Mouse (Mus musculus) heart, adult 9 months (tissue): Measurements from ENCODE around the gene Grap2.

Source experiments
- DNase-seq, 2 experiments: peaks; one replicate each; pipeline ENCODE4 v3.0.0; 2022; ENCODE audit warnings: low spot score in 2 of 2

The Grap2 gene

DNA sequence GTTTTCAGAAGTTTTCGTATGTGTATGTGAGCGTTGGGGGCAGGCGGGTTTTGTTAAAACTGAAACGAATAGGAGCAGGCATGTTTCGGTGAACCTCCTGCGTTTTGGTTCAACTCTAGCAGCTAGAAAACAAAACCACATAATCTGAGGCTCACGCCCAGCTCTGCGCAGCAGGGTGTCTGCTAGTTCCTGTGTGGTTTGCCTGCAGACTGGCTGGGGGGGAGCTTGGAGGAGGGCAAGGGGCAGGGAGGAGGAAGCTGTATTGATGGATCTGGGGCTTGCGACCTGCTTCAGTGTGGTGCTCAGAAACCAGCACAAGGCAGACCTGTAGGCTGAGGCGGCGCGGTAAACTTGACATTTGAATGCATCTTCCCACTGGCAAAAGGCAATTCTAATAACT, at the start of gene Grap2:
TSS of gene Grap2 (plus strand) at position 304 of the 400 bp plus-strand sequence.
- DNase-seq = peak in 1 of 2 experiments; percentile 21

DNA sequence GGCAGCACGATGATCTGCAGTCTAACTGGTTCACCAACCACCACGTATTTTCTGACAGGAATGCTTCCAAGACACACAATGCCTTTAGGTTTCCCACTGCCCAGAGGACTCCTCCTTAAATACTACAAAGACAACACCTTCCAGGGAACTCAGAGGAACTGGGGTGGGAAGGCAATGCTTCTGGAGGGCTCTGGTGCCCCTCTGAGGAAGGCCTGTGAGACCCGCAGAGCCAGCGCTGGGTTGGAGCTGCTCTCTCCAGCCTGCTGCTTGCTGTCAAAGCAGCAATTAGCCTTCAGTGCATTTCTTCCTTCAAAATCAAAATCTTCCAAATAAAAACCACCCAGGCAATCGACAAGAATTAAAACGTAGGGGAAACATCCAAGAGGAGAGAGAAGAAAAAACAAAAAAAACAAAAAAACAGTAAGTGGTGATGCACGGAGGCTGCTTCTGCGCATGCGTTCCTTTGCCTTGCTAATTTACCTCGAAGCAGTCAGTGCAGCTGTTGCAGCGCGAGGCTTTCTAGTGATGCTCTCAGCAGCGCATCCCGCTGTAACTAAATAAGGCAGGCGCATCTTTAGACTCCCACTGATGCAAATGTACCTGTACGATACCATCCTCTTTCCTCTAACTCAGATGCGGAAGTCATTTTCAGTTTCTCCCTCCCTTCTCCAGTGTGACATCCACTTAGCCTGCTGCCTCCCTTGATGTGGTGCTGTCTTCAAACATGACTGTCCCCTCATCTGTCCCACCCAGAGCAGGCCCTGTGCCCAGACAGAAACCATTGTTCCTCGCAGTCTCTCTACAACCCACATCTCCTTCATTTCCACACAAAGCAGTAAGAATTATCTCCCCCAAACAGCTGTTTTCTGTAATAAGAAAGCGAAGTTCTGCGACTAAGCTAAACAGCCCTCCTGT, 42.2 kb upstream of the Grap2 start:
- no peak for DNase-seq

DNA sequence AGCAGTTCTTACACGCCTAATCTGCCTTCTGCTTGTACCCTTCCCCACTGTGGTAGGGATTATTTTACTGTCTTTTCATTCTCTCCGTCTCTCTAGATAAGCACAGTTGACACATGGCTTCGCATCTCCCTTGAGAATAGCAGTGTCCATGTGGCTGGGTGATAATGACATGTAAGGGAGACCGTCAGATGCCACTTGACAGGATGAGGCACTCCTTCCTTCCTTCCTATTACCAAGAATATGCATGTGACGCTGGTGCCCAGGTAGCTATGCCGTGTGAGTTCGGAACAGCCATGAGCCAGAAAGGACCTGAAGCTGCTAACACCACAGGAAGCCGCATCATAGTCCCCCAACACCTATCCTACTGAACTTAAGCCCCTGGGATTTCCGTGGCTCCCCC, 41.4 kb upstream of the Grap2 start:
- no peak for DNase-seq

DNA sequence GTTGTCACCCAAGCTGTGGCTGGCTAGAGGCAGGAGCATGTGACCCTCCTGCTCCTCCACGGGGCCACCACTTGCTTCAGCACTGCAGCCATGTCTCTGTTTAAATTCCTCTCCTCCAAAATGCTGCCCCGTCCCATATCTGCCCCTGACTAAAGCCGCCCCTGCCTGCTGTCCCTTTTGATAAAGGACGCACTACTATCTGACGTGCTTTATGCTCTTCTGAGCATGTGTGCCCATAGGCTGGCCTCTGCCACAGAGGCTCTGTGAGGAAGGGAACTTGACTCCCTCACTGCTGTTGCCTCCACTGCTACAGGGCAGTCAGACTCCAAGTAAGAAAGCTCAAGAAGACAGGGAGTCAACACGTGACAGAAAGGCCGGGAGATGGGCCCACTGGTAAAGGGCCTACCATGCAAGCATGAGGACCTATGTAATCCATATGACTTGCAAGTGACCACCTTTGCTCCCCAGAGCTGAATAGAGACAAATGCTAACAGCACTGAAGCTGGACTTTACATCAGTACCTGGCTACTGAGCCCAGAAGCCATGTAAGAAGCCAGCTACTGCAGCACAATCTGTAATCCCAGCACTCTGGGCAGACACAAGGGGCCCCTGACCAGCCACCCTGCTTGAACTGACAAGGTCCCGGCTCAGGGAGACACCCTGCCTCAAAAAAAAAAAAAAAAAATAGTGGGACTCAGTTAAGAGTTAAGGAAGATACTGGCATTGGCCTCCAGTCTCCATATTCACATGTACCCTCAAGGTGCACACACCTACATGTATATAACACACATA, 39.9 kb upstream of the Grap2 start:
- DNase-seq = no peak

DNA sequence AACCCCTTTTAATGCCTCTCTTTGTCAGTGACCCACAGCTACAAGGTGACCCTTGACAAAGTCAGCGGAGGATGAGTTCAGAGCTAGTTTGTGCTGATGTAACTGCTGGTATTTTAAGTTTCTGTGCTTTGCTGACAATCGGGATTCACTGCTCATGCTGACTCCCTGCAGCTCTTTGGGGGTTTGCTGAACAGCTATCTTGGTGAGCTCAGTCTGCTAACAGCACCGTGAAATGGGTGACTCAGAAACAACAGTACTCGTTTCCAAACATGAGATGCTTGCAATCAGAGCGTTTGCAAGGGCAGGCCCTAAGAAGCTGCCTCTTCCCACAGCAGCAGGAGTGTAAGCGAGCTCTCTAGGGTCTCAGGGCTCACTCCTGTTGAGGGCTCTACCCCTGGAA, 39.1 kb upstream of the Grap2 start:
- DNase-seq = no peak

DNA sequence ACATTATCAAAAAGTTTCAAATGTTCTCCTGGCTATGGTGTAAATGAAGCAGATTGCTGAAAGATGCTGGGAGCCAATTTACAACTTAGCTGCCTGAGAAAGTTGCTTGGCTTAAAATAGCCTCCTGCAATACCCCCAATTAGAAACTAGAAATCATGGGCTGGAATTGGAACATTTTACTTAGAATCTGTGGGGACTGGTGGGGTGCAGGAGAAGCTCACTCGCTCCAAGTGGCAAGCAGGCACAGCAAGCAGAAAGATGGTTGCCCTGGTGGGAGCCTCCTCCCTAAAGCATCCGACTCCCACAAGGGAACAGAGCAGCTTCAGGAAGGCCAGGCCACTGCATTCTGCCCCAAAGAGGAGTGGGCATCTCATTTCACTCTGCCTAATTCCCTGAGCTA, 36.3 kb upstream of the Grap2 start:
- DNase-seq = no peak

DNA sequence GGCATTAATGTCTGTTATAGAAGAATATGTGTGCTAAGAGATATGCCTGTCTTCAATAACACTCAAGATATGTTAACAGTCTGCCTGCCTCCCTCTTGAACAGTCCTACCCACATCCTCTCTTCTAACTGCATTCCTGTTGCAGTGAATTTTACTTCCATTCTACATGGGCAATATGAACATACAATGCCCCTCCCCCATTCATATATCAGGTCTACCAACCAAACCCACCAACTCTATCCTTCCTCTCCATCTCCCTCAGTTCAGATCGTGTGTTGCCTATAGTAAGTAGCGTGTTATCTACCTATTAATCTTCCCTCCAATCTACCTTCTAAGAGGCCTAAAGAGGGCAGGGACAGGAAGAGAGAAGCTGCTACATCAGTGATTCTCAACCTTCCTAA, 34.3 kb upstream of the Grap2 start:
- no peak for DNase-seq

DNA sequence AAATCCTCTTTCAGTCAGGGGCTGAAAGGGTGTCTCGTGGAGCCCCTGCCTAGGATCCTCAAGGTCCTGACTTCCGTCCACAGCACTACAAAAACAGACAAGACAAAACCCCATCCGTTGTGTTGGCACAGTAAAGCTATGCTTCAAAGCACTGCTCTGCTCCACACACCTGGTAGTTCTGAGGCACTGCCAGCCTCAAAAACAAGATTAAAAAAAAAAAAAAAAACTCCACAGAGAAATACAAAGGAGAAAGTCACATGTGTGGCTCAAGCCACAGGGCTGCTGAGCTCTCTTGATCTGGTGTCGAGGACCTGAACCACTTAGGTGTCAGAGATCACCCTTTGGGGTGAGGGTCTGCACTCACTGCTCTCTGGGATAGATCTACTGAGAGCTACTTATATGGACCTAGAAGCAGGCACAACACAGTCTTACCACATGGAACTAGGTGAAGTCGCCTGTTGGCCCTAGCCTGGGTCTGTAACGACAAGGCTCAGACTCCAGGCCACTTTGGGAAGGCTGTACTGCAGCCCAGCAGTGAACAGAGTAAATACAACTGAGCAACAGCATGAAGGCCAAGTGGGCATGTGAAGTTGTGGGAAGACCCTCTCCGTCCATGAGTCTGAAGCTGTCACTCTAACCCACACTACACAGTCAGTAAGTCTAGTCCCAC, 33.6 kb upstream of the Grap2 start:
- no peak for DNase-seq

DNA sequence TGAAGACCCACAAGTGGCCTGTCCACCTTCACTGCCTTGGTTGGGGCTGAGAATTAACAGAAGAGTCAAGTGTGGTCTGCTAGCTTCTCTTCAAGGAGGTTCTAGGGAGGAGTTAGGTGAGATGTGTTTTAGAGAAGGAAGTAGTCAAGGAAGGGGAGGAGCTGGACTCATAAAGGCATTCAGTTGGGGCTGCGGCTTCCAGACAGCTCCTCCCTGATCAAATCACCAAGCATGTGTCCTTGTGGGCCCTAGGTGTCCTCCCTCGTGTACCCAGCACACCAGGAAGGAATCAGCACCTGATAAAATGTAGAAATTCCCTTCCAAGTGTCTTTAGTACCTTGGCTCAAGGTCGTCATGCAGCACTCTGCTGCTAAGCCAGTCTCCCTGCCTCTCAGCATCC, 28.3 kb upstream of the Grap2 start:
- no peak for DNase-seq

DNA sequence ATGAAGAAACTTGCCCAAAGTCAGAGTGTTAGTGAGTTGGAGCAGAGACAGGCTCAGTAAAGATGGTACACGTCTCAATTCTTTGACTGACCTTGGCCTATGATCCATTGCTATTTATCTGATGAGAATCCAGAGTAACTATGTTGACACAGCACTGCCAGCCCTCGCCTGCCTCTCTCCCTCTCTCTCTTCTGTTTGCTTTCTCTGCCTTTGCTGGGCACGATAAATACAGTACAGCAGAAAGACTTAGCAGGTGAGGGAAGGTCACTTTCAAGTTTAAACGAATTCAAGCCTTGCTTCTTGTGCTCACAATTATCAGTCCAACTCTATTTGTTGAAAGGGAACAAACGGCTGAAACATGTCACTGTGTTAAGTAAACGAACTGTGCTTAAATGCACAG, 27.0 kb upstream of the Grap2 start:
- DNase-seq = no peak

DNA sequence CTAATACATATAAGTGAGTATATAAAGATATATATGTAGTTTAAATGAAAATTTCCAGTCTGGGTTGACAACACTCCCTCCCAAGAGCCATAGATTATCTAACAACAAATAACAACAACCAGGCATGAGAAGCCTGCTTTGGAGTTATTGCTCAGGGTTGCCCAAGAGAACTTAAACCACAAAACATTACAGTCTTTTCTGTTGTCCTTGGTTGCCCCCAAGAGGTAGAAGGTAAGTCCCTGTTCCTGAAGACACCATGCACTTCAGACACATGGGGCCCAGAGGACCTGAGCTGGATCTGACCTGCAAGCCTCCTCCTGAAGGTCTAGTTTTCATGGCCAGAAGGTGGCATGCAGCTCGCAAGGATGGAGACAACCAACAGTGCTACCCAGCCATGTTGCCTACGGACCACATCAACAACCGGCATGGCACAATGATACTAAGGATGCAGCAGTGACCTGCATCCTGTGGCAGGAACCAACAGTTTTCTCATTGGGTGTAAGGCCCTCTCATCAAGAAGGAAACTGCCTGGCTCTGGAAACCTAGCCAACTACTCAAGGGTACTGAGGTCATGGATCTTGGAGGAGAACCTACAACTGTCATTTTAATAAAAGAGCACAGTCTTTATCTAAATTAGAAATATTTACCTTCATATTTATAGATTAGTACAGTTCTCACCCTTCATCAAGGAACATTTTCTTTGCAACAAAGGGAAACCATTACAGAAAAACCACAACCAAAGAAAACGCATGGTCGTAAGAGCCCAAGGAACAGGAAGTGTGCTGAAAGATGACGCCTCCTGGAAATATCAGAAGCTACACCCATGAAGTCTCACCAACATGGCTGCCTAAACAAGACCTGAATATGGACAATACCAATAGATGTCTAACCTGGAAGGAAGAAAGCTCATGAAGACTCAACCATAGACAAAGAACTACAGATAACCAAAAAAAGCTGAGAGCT, 17.3 kb upstream of the Grap2 start:
- DNase-seq = no peak

DNA sequence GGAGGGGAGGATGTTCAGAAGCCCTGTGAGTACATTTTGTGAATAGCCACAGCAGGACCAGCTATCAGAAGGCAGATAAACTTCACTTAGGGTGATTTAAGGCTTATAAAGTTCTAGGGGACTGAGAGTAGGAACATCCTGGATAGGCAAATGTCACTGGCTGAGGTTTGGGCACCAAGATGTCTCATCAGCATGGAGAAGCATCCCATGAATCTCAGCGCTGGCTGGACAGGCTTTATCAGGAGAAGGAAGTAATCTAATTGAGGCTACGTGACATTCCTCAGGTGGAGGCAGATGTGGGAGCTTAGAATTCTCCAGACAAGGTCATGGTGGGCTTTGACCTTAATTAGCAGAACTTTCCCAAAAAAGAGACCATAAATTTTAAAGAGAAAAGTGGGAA, 16.4 kb upstream of the Grap2 start:
- DNase-seq = no peak

DNA sequence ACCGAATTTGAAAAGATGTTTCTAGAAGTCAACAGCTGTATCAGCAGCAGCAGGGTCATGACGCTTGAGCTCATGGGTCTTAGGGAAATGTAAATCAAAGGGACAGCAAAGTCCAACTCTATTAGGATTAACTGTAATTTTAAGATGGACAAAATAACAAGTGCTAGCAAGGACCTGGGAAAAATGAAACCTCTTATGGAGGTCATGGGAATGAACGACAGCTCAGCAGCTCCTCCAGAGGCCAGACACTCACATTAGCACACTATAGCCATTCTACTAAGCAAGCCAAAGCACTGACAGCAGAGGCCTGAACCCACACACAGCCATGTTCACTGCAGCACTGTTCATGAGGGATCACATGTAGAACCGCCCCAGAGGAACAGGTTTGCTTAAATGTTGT, 14.6 kb upstream of the Grap2 start:
- DNase-seq = no peak

DNA sequence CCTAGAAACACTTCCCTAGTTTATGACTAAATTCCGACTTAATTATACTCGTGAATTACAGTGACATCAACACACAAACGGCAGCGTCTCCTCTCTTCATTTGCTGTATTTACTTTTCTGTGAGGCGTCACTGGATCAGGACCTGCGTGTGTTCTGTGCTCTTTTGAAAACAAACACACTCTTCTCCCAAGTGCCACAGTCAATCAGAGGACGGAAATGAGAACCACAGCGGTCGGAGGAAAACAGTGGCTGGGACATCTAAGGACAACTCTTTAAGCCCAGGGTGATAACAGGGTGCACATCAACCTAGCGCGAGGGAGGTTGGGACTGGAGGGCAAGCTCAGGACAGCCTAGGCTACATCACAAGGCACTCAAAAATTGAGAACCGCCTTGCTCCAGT, 12.9 kb upstream of the Grap2 start:
- no peak for DNase-seq

DNA sequence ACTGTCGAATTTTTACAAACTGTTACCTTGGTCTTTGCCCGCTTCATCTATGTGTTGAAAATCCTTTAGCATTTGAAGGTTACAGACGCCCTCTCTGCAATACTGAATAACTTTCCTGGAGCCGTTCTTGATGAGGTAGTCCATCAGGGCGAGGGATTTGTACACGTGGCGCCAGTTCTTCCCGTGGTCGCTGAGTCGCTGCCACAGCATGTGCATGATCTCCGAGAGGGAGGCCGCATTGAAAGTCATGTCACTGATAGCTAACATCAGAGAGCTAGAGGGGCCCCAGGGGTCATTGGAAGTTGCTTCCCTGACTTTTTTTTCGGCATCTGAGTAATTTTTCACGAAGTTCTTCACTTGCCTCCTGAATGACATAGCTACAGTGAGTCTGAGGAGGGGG, 12.4 kb upstream of the Grap2 start:
- no peak for DNase-seq

DNA sequence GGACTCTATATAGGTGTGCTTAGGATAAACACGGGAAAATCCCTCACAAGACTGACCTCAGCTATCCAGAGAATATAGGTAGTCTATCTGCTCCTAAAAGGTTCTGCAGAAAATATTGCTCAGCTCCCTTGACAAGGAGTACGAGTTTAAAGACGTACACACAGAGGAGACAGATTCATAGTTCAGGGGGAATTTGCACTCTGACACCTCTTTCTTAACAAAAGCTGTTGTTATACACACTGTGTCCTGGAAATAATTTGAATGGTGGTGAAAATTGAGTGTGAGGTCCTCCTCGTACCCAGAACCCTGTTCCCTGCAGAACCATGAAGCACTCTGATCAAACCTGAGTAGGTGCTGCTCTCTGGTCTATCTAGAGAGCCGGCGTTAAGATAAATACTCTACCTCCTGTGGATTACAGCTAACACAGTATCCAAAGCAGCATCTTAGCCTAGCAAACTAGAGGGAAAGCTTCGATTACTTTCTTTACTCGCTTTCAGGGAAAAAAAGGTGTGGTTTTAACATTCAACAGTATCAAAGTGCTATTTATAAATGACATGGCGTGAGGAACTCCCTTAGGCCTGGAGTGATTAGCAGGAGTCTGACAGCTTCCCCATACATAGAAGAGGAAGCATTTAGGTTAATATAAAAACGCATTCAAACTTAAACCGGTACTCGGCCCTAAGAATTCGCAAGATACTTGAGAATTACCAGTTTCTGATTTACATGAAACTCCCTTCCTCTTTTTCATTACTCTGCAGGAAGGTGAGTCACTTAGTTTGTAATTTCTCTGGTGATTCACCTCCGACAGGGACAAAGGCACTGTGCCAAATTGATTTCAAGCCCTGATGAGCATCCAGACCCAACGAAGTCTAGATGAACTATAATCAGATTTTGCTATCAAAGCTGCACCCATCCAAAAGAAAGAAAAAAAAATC, 11.5 kb upstream of the Grap2 start:
- no peak for DNase-seq

DNA sequence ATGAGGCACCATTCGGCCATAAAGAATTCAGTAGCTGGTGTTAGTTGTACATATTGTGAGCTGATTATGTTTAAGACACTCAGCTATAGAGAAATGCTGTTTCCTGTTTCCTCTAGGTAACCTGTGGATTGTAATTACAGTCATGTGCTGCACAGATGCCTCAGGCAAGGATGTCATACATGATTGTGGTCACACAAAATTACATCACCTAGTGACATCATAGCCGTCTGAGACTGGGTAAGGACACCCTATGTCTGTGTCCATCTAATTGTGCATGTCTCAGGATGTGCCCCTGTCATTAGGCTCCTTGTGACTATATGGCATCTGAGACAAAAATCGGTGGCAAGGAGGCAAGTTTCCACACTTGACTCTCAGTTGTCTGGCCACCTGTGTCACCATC, 9.9 kb upstream of the Grap2 start:
- DNase-seq = no peak

DNA sequence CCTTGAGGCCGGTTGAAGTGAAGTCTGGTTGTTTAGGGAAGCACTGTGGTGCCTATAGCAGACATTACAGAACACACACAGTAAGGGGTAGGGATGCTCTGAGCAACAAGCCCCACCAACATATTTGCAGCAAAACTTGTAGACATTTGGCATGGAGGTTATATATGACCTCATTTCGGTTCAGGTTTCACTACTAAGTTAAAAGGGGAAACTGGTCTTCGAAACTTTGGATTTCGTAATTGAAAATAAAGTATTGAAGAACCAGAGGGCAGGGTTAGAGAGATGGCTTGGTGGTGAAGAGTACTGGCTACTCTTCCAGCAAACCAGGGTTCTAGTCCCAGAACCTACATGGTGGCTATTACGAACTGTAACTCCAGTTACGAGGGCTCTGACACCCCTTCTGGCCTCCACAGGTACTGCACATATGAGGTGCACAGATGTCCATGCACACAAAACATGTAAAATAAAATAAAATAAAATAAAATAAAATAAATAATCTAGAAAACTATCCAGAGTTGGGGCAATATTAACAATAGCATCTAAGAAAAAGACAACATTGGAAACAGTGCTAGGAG, 8.7 kb upstream of the Grap2 start:
- no peak for DNase-seq

DNA sequence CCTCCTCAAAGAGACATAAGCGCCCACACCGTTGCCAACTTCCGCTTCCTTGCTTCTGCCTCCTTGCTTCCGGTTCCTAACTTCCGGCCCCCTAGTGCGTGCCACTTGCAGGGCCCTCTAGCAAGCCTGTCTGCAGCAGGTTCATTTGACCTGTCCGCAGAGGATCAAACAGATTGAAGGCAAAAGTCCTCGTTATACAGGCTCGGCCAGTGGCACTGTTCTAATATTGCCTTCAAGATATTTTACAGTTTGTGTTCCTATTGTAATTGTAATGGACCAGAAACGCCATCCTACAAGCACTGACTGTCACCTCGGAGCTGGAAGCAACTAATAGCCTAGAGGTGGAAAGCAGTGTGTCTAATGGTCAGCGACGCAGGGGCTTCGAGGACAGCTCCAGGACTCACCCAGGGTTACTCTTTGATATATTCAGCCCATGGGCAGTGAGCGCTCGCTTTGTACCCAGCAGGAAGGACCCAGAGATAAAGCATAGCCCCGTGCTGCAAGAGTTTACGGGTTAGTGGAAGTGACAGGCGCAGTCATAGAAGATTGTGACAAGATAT, 7.2 kb upstream of the Grap2 start, which contains the start of gene Enthd1:
TSS of gene Enthd1 (minus strand) at position 51 of the 560 bp plus-strand sequence.
- DNase-seq = no peak
